Mouse (Mus musculus) embryonic facial prominence, embryonic 14.5 days (tissue): Measurements from ENCODE around the gene Sclt1. TPM values are rescaled to one million over a fixed set of nuclear protein-coding genes. Genes with fewer than 3 reads are reported as not detected.

Source experiments
- ATAC-seq: fragments of 200-750 bp; cut with Nextera tagmentation; 2 replicates; pipeline ENCODE4 v1.8.0; 2017; ENCODE audit warnings: low read depth, moderate number of reproducible peaks, moderate TSS enrichment
- DNase-seq: peaks from one replicate; pipeline ENCODE4 v3.0.0-alpha.2; 2015; ENCODE audit warnings: low spot score
- H3K27ac ChIP-seq: fragments of 300-500 bp; sonication (generic); replicated peaks from 2 replicates; pipeline ENCODE4 v1.5.1; 2014; ENCODE audit warnings: low read depth, mild to moderate bottlenecking, low read length, moderate library complexity
- H3K27me3 ChIP-seq: fragments of 300-500 bp; sonication (generic); replicated peaks from 2 replicates; pipeline ENCODE4 v1.6.1; 2014; ENCODE audit warnings: low read length; ENCODE audit not compliant: control insufficient read depth, insufficient read depth
- H3K36me3 ChIP-seq: fragments of 300-500 bp; sonication (generic); 2 replicates; pipeline ENCODE4 v1.6.1; 2014; ENCODE audit warnings: low read length, mixed read lengths; ENCODE audit not compliant: control insufficient read depth, insufficient read depth
- H3K4me1 ChIP-seq: fragments of 300-500 bp; sonication (generic); 2 replicates; pipeline ENCODE4 v1.6.1; 2014; ENCODE audit warnings: antibody characterized with exemption, low read length; ENCODE audit not compliant: control insufficient read depth, insufficient read depth
- H3K4me2 ChIP-seq: fragments of 300-500 bp; sonication (generic); 2 replicates; pipeline ENCODE4 v1.6.1; 2014; ENCODE audit warnings: low read depth, mild to moderate bottlenecking, low read length, moderate library complexity, mixed read lengths
- H3K4me3 ChIP-seq: fragments of 300-500 bp; sonication (generic); 2 replicates; pipeline ENCODE4 v1.5.1; 2014; ENCODE audit warnings: low read depth, mild to moderate bottlenecking, low read length
- H3K9ac ChIP-seq: fragments of 300-500 bp; sonication (generic); 2 replicates; pipeline ENCODE4 v1.6.1; 2014; ENCODE audit warnings: low read depth, mild to moderate bottlenecking, low read length, moderate library complexity, mixed read lengths
- H3K9me3 ChIP-seq: fragments of 300-500 bp; sonication (generic); 2 replicates; pipeline ENCODE4 v1.6.1; 2016; ENCODE audit warnings: low read length; ENCODE audit not compliant: control insufficient read depth
- WGBS: fragments of 180-500 bp; shearing (Covaris S2); extraction: QIAGEN DNeasy Blood & Tissue Kit; methylation state at CpG from one replicate; pipeline ENCODE4 v1.1.7; 2014; 5-methylcytosine and 5-hydroxymethylcytosine counted together
- polyA plus RNA-seq: library from polyadenylated mRNA; unstranded; fragments of >200 nt; fragmentation: Nextera tagmentation; extraction: Ambion mirVana; gene quantifications from 2 replicates; pipeline ENCODE4 v1.2.1, GENCODE M21; 2014

Sclt1 gene
- polyA plus RNA-seq, 1 experiment from 2014 or later = 17.5 TPM

DNA sequence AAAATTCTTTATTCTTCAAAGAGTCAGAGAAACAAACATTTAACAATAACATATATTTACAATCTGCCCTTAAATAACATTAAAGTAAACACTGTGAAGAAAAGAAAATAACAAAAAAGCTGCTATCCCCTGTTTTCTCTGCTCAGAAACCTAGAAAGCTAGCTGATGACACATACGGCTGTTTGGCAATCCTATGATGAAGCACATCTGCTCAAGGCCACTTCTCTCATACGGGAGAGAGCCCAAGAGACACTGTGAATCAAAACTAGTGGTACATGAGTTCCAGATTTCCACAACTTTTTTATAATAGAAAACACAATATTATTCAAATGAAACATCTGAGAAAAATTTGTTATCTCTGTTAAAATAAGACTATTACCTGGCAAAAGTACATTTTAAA lies 55.9 kb downstream of the Sclt1 start:
- DNase-seq = peak; percentile 10
- no peak for ATAC-seq
- Histone ChIP-seq H3K4me1 (no peaks in the 10 kb centered on the region), H3K4me2 (no peak overlapping the region), H3K27ac (no peak overlapping the region), H3K36me3 (peaks cover 4% of the 10 kb centered on the region; the same call in 1 of the 2 replicates), H3K27me3 (no peaks in the 10 kb centered on the region), H3K9ac (no peak overlapping the region), H3K4me3 (no peak overlapping the region), H3K9me3 (no peaks in the 10 kb centered on the region)
- WGBS = 45% methylated on average over 2 of the region's 2 CpGs

DNA sequence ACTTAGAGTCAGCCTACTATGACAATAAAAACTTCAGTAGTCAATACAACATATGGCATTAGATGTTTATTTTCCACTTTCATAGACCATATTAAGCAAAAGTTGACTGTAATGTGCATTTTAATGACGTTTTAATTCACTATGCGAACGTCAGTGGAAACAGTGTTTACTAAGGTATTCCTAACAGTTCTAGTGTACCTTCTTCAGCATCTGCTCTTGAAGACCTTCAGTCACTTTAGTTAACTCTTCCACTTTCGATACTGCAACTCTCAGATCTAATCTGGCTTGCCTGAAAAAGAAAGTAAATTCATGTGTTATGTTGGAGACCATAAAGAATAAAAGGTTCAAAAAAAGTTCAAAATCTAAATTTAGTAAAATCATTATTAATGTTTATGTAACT lies 60.2 kb downstream of the Sclt1 start:
- Histone ChIP-seq H3K9ac (no peak overlapping the region), H3K27me3 (no peaks in the 10 kb centered on the region), H3K4me2 (no peak overlapping the region), H3K4me1 (no peaks in the 10 kb centered on the region), H3K9me3 (no peaks in the 10 kb centered on the region), H3K36me3 (peaks cover 10% of the 10 kb centered on the region), H3K4me3 (no peak overlapping the region), H3K27ac (no peak overlapping the region)
- DNase-seq (no peak), ATAC-seq (no peak)
- WGBS = 90% methylated on average over 4 of the region's 4 CpGs

DNA sequence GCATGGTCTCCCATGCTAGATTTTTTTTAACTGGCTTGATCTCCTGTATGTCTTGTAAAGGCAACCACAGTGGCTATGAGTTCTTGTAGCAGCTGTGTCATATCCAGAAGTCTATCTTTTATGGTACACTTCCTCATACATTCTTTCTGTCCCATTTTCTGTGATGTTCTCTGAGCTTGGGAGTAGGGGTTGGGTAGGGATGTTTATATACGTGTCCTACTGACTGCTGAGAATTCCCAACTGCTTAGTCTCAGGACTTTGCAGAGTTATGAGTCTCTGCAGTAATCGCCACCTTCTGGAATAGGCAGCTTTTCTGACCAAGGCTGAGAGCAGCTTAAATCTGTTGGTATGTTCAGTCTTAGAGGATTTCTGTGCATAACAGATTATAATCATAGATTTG lies 65.7 kb downstream of the Sclt1 start:
- Histone ChIP-seq H3K27ac (no peak overlapping the region), H3K36me3 (peaks cover 15% of the 10 kb centered on the region), H3K4me1 (no peaks in the 10 kb centered on the region), H3K4me2 (no peak overlapping the region), H3K9me3 (no peaks in the 10 kb centered on the region), H3K9ac (no peak overlapping the region), H3K27me3 (no peaks in the 10 kb centered on the region), H3K4me3 (no peak overlapping the region)
- 90% methylated on average over 2 of the region's 2 CpGs for WGBS
- DNase-seq = no peak
- ATAC-seq = no peak

DNA sequence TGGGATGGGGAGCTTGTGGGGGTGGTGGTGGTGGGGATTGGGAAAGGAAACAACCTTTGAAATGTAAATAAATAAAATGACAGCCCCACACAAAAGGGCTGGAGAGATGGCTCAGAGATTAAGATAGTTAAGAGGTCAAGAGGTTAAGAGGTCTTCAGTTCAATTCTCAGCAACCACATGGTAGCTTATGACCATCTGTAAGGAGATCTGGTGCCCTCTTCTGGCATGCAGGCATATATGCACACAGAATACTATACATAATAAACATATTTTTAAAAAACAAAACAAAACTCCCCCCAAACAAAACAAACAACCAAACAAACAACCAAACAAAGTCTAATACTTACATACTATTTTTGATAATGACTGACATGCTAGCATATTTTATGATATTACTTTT lies 67.5 kb downstream of the Sclt1 start:
- no peak overlapping the region for H3K4me2 ChIP-seq
- no peak overlapping the region for H3K27ac ChIP-seq
- ATAC-seq (no peak), DNase-seq (no peak)
- H3K4me3 ChIP-seq = no peak overlapping the region
- peaks cover 10% of the 10 kb centered on the region for H3K36me3 ChIP-seq
- H3K9ac ChIP-seq = no peak overlapping the region
- H3K9me3 ChIP-seq = no peaks in the 10 kb centered on the region
- no peaks in the 10 kb centered on the region for H3K27me3 ChIP-seq
- no peaks in the 10 kb centered on the region for H3K4me1 ChIP-seq

DNA sequence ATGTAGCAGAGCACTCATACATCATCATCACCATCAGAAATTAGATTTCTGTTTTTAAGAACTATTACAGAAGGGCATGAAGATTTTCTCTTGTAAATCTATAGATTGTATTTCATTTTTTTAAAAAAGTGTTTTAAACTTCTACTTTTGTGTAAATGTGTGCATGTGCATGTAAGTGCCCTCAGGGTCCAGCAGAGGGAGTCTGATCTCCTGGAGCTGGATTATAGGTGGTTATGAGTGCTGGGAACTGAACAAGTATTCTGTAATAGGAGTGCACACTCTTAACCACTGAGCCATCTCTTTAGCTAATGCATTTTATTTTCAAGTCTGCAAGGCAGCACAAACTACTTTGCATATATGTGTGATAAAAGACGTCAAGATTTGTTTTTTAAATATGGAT lies 86.7 kb downstream of the Sclt1 start:
- peaks cover 14% of the 10 kb centered on the region; the same call in 1 of the 2 replicates for H3K36me3 ChIP-seq
- DNase-seq = no peak
- ATAC-seq = no peak
- H3K4me1 ChIP-seq = no peaks in the 10 kb centered on the region
- H3K27ac ChIP-seq = no peak overlapping the region
- H3K9me3 ChIP-seq = no peaks in the 10 kb centered on the region
- no peak overlapping the region for H3K4me2 ChIP-seq
- H3K27me3 ChIP-seq = no peaks in the 10 kb centered on the region
- no peak overlapping the region for H3K9ac ChIP-seq
- no peak overlapping the region for H3K4me3 ChIP-seq
- 95% methylated on average over 1 of the region's 1 CpGs for WGBS

DNA sequence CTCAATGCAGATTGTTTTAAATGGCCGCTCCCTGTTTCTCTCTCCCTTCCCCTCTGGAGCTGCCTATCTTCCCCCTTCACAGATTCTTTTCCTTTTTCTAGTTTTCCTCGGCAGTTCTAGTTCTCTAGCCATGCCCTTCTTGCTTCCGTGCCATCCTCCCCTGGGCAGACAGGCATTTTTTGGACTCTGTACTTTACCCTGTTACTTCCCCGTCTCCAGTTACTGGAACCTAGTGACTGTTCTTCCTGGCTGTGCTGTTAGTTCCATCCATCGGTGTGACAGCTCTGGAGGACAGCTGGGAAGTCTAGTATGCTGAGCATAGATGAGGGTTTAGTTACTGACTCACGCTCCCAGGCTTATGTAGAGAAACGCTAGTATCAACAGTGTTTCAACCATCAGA lies 121.3 kb downstream of the Sclt1 start:
- Histone ChIP-seq H3K4me1 (no peaks in the 10 kb centered on the region), H3K4me3 (no peak overlapping the region), H3K9me3 (no peaks in the 10 kb centered on the region), H3K4me2 (no peak overlapping the region), H3K27me3 (no peaks in the 10 kb centered on the region), H3K36me3 (no peaks in the 10 kb centered on the region), H3K9ac (no peak overlapping the region), H3K27ac (no peak overlapping the region)
- ATAC-seq (no peak), DNase-seq (no peak)
- 87% methylated on average over 7 of the region's 7 CpGs for WGBS

DNA sequence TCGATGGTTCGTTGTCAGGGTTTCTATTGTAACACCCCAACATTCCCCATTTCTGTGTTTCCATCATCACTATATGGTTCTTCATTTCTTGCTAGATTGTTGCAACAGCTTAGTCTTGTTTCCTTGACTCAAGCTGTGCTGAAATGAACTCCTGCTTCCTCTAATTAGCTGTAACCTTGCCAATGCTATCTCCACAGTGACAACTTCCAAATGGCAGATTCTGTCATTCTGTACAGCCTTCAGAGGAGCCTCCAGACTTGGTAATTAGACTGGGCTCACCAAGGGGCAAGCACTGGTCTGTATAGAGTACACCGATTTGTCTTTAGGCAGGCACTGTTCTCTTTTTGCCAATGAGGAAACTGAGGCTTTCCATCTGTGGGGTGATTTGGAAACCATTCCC lies 123.8 kb downstream of the Sclt1 start:
- DNase-seq (no peak), ATAC-seq (no peak)
- Histone ChIP-seq H3K27ac (no peak overlapping the region), H3K27me3 (no peaks in the 10 kb centered on the region), H3K9me3 (no peaks in the 10 kb centered on the region), H3K4me2 (no peak overlapping the region), H3K4me3 (no peak overlapping the region), H3K4me1 (no peaks in the 10 kb centered on the region), H3K36me3 (peaks cover 13% of the 10 kb centered on the region), H3K9ac (no peak overlapping the region)
- WGBS = 90% methylated on average over 3 of the region's 3 CpGs

DNA sequence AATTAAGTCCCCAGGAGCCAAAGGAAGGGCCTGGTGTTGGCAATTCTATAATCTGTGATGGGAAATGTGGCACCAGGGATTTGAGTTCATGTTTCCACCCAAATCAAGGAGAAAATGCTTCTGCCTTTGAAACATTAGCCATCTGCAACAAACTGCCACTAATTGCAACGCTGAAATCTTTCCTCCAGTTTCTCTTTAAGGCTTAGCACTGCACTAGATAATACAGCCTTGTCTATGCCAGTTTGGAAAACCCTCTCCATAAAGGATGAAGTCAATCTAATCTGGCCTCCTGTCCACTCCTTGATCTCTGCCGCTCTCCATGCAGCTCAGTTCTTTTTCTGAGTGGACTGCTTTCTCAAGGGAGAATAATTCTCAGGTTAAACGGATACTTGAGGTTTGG lies 124.3 kb downstream of the Sclt1 start:
- DNase-seq = peak; percentile 13
- H3K27me3 ChIP-seq = no peaks in the 10 kb centered on the region
- 68% methylated on average over 3 of the region's 3 CpGs for WGBS

DNA sequence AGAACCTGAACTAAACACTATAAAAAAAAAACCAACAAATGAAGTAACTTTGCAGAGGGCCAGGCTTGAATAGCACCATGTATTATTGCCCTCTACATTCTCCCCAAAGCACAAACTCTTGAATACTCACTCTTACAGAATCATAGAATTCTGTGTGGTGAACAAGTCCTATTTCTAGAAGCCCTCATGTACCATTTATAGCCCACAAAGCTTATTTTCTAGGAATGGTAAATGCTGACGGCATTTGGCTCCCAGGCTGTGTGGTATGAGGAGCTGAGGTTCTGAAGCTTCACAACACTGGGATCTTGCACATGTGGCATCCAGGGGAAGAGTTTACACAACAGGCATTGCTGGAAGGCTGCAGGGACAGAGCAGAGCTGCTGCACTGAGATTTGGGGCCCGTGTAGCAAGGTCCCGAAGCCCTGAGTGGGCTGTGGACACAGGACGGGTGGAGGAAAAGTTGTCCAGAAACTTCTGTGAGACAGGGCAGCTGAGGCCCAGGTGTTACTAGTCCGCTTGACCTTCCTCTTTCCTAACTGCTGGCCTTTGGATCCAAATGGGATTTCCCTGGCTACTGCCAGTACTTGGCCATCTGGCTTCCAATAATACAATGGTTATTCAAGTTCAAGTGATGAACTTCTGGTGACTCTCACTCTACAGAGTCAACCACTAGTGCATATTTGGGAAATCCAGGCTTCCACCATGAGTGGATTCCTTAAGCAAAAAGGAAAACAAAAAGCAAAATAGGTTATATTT lies 127.9 kb downstream of the Sclt1 start:
- 97% methylated on average over 5 of the region's 5 CpGs for WGBS
- H3K9ac ChIP-seq = no peak overlapping the region
- H3K27ac ChIP-seq = no peak overlapping the region
- no peak overlapping the region for H3K4me3 ChIP-seq
- peaks cover 4% of the 10 kb centered on the region; the same call in 1 of the 2 replicates for H3K9me3 ChIP-seq
- ATAC-seq (no peak), DNase-seq (no peak)
- H3K27me3 ChIP-seq = no peaks in the 10 kb centered on the region
- H3K4me2 ChIP-seq = no peak overlapping the region
- no peaks in the 10 kb centered on the region for H3K4me1 ChIP-seq
- peaks cover 47% of the 10 kb centered on the region for H3K36me3 ChIP-seq

More for the DNA sequence above, 124.3 kb downstream of the Sclt1 start:
- Histone ChIP-seq H3K4me3 (no peak overlapping the region), H3K4me1 (no peaks in the 10 kb centered on the region), H3K27ac (no peak overlapping the region), H3K9ac (no peak overlapping the region), H3K9me3 (no peaks in the 10 kb centered on the region), H3K36me3 (peaks cover 18% of the 10 kb centered on the region), H3K4me2 (no peak overlapping the region)
- no peak; the same call in 1 of the 2 replicates for ATAC-seq
